Mouse (Mus musculus) retina, adult 2 months (tissue): ENCODE results near the gene Hmgxb4.

Experiments used
- DNase-seq: peaks from one replicate; pipeline ENCODE4 v3.0.0-alpha.2; 2012; ENCODE audit warnings: low read depth, low spot score

The Hmgxb4 gene

DNA sequence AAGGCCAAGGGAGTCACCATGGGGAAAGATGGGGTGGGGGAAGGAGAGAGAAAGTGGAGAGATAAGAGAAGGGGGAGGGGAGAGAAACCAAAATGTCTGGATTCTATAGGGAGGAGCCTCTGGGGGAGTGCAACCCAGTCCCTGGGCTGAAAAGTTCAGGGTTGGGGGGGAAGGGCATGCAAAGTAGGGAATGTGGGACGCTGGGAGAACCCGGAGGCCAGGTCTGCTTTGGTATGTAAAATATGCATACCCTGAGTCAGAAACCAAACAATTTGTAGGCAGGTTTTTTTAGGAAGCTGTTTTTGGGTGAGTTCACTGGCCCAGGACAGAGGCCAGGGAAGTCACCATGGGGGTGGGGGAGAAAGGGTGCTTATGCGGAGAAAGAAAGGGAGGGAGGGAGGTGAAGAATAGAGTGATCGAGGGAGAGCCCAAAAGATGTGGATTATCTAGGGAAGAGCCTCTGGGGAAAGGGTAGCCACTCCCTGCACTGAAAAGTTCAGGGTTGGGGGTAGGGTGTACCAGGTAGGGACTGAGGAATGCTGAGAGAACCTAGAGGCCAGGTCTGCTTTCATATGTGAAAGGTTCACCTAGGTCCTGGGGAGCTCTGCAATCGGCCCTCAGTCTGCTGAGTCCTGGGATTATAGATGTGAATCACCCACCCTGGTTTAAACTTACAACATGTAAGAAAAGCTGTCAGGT, 25.3 kb downstream of the Hmgxb4 start:
- no peak for DNase-seq

DNA sequence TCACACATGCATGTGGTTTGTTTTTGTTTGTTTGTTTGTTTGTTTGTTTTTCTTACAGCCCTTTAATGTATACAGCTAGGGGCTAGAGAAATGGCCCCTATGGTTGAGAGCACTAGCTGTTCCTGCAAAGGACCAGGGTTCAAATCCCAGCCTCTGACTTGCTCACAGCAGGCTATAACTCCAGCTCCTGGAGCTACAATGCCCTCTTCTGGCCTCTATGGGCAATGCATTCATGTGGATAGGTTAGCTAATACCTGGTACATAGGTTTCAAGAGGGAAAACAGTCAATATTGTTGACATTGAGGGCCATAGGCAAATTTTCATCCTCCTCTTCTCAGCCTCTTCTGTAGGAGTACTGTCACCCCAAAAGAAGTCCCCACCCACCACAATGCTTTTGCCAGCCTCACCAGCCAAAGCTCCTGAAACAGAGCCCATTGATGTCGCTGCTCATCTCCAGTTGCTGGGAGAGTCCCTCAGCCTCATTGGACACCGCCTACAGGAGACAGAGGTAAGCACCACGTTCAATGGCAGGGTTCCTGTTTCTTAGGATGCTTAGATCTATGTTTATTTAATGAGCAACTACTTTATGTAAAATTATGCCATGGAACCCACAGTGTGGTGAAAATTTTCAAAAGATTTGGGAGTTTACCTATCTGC, 30.6 kb downstream of the Hmgxb4 start:
- no peak for DNase-seq

DNA sequence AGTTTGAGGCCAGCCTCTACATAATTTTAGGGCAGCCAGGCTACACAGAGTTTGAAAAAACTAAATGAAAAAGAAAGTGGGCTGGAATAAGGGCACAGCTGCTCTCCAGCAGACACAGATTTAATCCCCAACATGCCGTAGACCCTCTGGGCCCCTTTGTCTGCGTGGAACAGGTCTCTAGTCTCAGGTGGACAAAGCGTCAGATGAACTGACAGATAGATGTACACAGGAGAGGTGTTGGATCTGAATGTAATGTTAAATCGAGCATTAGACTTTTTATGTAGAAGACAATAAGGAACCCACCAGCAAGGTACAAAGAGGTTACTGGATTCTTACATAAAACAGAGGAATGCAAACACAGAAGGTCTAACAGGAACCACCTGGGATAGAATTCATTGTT, 32.7 kb downstream of the Hmgxb4 start:
- no peak for DNase-seq

DNA sequence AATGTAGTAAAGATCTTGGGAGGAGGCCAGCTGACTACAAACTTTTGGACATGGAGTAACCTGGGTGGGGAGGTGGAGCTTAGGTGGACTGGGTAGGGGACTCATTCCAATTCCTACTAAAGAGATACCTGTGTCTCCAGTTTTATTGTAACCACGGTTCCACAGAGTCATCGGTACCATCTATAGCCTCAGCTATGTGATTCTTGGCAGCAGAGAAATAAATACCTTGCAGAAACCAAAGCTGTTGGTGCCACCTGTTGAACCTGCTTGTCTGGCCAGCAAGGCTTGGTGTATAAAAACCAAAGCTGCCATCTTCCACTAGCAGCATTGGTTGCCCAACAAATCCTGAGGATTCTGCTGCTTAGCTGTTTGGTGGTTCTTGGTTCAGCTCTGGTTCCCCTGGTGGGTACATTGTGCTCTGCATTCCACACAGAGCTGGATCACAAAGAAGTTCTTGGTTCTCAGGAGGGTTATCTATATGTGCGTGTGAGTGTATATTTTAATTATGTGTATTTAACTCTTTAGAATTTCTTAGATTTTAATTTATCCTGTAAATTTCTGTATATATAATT, 37.4 kb downstream of the Hmgxb4 start:
- DNase-seq = no peak

DNA sequence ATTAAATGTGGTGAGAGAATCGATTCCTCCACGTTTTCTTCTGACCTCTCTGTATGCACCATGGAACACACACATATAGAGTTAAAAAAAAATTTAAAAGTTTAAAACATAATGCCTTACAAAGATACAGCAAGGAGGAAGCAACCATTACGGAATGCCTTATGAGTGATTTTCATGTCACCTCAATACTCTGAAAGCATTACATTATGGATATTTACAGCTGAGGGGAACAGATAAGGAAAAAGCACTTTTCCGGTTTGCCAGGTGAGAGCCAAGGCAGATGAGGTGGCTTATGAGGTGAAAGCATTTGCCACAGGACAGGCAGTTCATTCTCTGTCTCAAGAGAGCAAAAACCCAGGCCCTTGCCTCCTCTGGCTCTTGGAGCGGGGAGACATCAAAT, 39.8 kb downstream of the Hmgxb4 start:
- no peak for DNase-seq

DNA sequence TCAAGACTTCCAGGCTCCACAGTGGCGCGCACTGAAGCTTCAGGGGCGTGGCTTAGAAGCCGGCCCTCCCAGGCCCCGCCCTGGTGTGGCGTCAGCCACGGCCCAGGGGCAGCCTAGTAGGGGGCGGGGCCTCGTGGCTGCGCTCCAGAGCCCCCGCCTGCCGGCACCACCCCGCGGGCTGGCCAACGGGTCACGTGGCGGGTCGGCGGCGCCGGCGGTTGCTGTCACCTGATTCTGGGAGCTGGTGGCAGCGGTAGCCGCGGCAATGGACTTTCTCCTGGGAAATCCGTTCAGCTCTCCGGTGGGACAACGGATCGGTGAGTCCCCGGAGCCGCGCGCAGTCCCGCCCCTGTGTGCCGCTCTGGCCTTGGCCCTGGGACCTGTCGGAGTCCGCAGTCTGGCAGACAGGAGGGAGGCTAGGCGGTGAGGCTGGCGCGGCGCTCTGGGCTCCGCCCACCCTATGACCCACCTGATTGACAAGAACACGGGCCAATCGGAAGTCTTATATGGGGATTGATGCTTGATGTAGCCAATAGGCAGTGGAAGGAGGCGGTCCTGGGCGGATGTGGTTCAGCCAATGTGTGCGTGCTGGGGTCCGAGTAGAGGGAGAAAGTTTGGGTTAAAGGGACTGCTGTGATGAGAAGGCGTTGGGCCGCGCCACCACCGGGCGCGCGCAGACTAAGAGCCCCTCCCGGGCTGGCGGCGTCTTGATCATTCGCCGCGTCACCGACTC, 40.5 kb downstream of the Hmgxb4 start, which contains the start of gene Tom1:
TSS of gene Tom1 (plus strand) at position 195 of the 733 bp plus-strand sequence.
- peak; percentile 99 for DNase-seq

DNA sequence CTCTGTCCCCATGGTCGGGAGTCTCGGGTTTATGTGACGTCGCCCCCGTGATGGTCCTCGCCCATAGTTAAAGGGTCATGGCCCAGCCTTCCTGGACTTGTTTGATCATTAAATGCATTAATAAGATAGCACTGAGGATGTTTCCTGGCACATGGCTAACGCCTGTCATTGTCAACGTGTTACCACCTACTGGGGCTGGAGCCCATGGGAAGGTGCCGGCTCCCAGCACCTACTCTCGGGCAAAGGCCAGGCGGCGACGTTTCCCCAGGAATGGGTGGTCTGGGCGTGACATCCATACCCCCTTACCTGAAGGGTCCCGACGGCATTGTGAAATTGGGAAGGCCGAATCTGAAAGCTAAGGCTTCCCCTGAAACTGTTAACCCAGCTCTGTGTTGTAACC, 41.1 kb downstream of the Hmgxb4 start:
- no peak for DNase-seq

DNA sequence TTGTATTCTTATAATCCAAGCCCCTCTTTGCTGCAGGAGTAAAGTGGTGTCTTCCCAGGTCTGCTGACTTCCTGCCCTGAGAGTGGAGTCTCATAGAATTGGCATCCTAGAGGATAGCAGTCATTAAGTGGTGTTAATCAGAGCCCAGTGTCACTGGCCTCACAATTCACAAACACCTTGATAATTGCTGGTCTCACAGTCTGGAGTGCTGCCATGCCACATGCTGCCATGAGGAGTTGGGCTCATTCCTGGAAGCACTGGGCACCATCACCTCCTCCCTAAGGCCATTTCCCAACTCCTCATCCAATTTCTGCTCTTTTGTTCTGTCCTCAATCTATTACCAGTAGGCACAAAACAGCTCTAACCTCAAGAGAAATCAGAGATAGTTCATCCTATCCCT, 42.5 kb downstream of the Hmgxb4 start:
- no peak for DNase-seq

DNA sequence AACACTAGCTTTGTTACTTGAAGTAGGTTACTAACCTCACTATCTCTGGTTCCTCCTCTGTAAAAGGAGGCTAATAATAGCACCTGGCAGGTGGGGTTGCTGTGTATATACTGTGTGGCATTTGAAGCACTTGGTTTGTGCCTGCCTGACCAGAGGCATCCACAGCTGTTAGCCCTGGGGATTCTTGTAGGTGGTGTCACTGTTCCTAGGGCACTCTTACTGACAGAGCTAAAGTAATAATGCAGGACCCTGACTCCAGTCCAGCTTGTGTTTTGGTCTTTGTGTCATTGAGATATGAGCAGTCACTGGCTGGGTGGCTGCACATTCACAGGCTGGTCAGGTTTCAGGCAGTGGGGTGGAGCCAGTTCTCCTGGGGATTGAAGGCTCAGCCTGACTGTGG, 45.3 kb downstream of the Hmgxb4 start:
- no peak for DNase-seq

DNA sequence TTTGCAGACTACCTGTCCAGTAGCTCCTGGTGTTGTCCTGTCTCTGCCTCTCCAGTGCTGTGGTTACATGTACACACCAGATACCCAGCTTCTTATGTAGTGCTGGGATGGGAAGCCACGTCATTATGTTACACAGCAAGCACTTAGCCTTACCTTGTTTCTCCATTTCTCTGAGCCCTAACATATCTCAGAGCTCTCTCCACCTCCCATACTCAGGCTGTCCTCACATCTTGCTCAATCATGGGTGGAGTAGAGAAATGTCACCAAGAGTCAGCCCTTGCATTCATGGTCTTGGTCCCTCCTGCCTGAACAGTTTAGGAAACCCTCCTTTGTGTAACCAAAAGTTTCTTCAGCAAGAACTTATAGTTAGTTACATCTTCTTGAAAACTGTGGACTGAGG, 46.6 kb downstream of the Hmgxb4 start:
- no peak for DNase-seq

DNA sequence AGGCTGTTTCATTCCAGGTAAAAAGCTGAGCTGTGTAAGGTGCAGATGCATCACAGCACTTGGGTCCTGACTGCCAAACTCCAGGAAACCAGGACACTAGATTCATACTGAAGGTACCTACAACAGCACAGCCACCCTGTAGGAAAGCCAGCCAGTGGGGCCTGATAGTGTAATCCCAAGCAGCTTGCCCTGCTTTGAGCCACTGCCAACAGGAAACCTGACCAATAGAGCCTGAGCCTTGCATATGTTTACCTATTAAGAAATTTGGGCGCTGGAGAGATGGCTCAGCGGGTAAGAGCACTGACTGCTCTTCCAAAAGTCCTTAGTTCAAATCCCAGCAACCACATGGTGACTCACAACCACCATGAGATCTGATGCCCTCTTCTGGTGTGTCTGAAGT, 49.0 kb downstream of the Hmgxb4 start:
- DNase-seq = no peak

DNA sequence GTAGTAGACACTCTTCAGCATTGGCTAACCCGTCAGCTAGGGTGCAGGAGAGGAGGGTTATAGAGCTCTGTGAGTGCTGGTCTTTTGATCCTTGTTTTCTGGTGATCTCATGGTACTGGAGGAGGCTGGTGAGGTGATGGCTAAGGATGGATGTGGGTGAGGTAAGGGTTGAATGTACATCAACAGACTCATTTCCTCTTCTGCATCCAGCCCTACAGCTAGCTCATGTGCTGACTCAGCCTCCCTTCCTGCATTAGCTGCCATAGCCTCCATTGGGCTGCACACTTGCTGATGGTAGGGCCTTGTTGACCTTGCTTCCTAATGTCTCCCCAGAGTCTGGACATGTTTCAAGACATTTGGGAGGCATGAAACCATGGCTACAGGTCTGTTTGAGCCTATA, 49.8 kb downstream of the Hmgxb4 start:
- DNase-seq = no peak

DNA sequence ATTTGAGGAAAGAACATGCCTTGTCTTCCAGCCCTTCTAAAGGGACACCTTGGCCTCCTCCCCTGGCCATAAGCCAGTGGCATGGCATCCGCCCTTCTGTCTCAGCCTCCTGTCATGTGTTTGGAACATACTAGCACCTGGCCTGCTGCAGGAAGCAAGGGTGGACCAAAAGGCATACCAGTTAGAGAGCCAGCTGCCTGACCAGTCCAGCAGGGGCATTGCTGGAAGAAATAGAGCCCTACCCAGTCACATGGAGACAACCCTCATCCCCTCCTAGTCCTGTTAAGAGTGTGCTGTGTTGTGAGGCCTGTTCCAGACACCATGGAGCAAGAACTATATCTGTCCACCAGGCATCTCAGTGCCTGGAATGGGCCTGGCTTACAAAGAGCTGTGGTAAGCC, 53.1 kb downstream of the Hmgxb4 start:
- no peak for DNase-seq

DNA sequence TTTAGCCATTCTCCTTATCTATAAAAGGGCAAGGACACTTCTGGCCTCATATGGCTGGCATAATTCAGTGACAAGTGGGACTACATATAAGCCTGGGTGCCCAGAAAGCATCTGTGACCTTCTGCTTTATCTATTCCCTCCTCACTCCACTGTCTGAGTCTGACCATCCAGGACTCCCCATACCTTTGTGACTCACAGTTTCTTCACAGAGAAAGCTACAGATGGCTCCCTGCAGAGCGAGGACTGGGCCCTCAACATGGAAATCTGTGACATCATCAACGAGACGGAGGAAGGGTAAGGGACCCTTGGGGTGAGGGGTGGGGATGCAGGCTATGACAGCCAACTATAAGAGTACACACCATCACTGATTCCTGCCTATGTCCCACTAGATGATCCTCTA, 54.6 kb downstream of the Hmgxb4 start:
- no peak for DNase-seq

DNA sequence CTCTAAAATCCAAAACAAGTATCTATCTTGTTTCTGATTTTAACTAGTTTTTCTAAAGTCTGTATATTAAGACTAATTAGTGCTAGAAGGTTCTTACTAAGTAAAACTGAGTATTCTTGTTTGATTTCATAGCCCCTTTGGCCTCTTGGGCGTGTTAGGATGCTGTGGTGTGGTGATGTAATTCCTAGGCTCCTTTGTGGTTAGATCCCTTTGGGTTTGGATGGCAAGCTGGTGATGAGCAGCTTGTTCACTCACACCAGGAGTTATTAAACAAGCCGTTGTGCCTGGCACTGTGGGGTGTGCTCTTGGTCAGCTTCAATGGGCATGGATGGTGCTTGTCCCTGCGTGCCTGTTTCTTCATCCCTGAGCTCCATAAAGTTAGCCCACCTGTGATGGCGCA, 60.2 kb downstream of the Hmgxb4 start:
- DNase-seq = no peak

DNA sequence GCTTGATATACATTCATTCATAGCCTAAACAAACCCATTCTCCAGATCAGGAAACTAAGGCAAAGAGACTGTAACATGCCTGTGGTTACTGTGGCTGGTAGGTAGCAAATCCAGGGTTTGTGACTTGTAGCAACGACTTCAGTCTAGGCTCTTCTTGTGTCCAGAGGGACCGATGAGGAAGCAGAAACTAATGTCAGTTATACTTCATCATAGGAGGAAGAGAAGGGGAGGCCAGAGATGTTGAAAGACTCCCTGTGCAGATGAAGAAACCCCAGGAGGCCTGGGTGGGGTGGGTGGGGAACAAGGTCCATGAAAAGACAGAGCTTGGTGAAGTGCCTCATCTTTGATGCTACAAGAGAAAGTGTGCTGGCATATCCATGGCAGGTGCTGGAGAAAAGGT, 62.5 kb downstream of the Hmgxb4 start:
- no peak for DNase-seq

DNA sequence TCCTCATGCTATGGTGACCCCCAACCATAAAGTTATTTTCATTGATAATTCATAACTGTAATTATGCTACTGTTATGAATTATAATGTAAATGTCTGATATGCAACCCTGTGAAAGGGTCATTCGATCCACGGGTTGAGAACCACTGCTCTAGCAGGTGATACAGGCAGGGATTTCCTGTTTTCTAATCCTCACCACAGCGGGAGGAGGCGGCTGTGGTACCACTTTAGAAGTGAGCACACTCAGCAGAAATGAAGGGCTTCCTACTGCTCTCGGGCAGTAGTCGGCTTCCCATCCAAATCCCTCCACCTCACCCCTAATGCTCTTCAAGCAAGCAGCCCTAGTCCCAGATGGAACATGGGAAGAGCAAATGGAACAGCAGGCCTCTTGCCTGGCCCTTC, 66.9 kb downstream of the Hmgxb4 start:
- no peak for DNase-seq

DNA sequence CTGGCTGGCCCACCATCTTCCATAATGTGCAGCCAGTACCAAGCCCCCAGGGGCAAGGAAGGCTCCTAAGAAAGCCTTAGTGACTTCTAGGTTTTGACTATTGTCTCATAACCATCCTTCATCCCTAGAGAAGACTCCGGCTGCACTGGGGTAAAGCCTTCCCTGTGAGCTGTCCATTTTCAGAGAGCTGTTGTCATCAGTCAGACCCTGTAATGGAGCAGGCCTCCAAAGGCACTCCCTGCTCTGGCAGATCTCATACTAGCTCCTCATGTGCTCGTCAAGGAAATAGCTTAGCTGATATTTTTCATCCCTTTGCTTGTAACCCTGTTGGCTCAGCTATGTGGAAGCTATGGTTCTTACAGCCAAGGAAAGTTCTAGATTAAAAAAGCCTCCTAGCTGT, 67.7 kb downstream of the Hmgxb4 start:
- DNase-seq = no peak

DNA sequence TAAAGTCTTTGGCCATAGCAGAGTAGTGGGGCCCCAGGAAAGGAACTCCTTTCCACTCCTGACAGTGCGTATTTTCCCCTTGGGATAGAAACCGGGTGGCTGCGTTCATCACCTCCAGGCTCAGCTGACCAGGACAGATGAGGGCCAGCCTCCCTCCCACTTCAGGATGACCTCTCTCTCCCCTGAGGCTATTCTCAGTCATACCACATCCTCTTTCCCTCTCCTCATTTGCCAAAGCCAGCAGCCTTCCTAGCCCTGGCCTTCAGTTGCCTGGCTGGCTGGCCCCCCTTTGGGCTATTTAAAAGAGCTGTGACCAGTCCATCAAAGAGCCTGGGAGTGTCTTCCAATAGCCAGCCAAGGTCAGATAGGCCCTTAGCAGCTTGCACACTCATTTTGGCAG, 70.1 kb downstream of the Hmgxb4 start:
- DNase-seq = no peak

DNA sequence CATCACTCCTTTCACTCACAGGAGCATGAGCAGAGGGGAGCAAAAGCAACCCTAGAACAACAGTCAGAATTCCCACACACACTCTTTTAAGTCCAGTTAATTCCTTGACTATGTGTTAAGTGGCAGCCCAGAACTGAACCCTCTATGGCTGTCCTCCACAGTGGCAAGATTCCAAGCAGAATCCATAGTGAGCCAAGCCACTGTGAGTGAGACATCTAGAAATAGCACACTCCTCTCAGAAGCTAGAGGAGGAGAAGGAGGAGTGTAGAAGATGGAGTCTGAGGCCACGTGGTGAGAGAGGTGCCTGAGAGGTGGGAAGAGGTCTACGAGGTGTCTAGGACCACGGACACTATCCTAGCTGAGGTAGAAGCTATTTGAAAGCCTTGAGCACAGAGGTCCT, 71.6 kb downstream of the Hmgxb4 start:
- DNase-seq = no peak

DNA sequence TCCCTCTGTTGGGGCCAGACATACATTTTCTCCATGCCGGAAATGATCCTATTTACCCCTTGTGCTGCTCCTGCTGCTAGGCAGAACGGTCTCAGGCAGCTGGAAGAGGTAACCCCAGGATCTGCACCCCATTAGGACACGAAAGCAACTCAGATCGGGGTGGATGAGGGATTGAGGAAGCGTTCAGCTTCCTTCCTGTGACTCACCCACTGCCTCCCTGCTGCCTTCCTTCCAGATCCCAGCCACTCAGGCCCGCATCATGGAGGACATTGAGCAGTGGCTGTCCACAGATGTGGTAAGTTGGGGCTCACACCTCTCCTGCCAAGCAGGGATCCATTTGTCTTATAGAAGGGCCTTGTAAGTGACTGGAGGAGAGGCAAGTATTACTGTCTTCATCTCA, 74.1 kb downstream of the Hmgxb4 start:
- DNase-seq = no peak

DNA sequence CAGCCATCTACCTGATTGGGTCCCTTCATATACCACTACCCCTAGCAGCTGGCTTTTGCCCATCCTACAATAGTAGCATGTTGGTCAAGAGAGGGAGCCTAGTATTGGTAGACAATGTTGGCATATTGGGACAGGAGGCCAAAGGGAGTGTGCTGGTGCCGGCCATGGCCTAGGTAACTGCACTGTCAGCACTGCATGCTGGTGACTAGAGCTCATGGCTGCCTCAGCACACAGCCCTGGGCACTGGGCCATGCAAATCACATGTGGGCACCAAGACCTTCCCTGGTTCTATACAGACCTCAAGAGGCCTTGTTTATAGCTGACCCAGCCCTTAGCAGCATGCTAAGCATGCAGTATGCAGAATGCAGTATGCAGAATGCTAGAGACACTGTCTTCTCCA, 77.1 kb downstream of the Hmgxb4 start:
- no peak for DNase-seq
